Mouse (Mus musculus) kidney, adult 2 months (tissue): ENCODE data around the gene Nudcd3. TPM values are rescaled to one million over a fixed set of nuclear protein-coding genes. Genes with fewer than 3 reads are reported as not detected.

Experiments used
- DNase-seq: peaks from one replicate; pipeline ENCODE4 v3.0.0; 2021
- H3K27ac ChIP-seq: fragments of 200-500 bp; 2 replicates; pipeline ENCODE4 v1.5.1; 2012; ENCODE audit warnings: low read depth, low read length, control low read depth, inconsistent platforms; ENCODE audit not compliant: insufficient read depth
- H3K27me3 ChIP-seq: fragments of 200-500 bp; replicated peaks from 2 replicates; pipeline ENCODE4 v1.6.1; 2012; ENCODE audit warnings: mild to moderate bottlenecking, moderate library complexity, low read length, inconsistent platforms; ENCODE audit not compliant: control insufficient read depth, insufficient read depth
- H3K36me3 ChIP-seq: fragments of 200-500 bp; 2 replicates; pipeline ENCODE4 v1.6.1; 2012; ENCODE audit warnings: mild to moderate bottlenecking, moderate library complexity, low read length, inconsistent platforms; ENCODE audit not compliant: control insufficient read depth, insufficient read depth
- H3K4me1 ChIP-seq: fragments of 200-500 bp; 2 replicates; pipeline ENCODE4 v1.6.1; 2011; ENCODE audit warnings: low read length; ENCODE audit not compliant: control insufficient read depth, insufficient read depth
- H3K4me3 ChIP-seq: fragments of 200-500 bp; 2 replicates; pipeline ENCODE4 v1.5.1; 2011; ENCODE audit warnings: mild to moderate bottlenecking, low read depth, low read length, control low read depth; ENCODE audit not compliant: insufficient read depth
- CTCF ChIP-seq: fragments of 200-500 bp; conservative IDR thresholded peaks from 2 replicates; pipeline ENCODE4 v1.5.1; 2011; ENCODE audit warnings: low read depth, mild to moderate bottlenecking, control low read depth, low read length, moderate library complexity, mixed read lengths; ENCODE audit not compliant: insufficient read depth, insufficient read length
- POLR2A ChIP-seq: fragments of 200-500 bp; IDR thresholded peaks from one replicate; pipeline ENCODE4 v1.6.1; 2011; ENCODE audit warnings: low read depth, low read length, control low read depth
- WGBS: fragments of 180-500 bp; shearing (Covaris S2); methylation state at CpG from one replicate; pipeline ENCODE4 v1.1.7; 2018; 5-methylcytosine and 5-hydroxymethylcytosine counted together
- polyA plus RNA-seq: library from polyadenylated mRNA; depleted of rRNA; stranded (reverse); fragments of >200 nt; gene quantifications from 2 replicates; pipeline ENCODE4 v1.2.3, GENCODE M21; 2012; rRNA removed

Nudcd3 gene
- 39.6 and 40.8 TPM in 2 replicates for polyA plus RNA-seq

DNA sequence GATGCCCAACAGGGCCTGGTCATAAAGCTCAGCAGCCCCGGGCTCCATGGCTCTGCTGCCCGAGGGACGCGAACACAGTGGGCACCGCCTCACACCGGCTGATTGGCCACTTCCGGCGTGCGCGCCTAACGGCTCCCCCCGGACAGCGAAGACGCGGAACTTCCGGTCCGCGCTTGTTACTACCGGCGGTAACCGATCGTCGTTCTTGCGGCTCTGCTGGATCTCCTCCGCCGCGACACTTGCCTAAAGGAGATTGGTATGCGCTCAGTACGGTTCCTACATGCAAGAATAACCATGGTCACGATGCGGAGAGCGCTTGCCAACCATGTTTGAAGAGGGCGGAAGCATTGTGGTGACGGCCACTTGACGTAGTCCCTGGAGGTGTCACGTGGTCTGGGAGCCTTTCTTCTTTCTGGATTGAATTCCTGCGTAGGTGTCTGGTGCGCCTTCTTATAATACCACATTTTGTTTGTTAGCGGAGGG, at the start of gene Nudcd3:
Nudcd3 (minus strand) TSS at position 329 of the 483 bp plus-strand sequence.
- Histone ChIP-seq H3K4me3 (peak within 1 kb of the TSS; percentile 74), H3K36me3 (no peaks in the 10 kb centered on the region), H3K27me3 (no peaks in the 10 kb centered on the region), H3K27ac (peak within 1 kb of the TSS; percentile 96), H3K4me1 (peaks cover 10% of the 10 kb centered on the region)
- under 1% methylated on average over 39 of the region's 39 CpGs for whole genome bisulfite sequencing
- TF ChIP-seq POLR2A (peak; percentile 56), CTCF (no peak)
- peak; percentile 94 for DNase-seq

DNA sequence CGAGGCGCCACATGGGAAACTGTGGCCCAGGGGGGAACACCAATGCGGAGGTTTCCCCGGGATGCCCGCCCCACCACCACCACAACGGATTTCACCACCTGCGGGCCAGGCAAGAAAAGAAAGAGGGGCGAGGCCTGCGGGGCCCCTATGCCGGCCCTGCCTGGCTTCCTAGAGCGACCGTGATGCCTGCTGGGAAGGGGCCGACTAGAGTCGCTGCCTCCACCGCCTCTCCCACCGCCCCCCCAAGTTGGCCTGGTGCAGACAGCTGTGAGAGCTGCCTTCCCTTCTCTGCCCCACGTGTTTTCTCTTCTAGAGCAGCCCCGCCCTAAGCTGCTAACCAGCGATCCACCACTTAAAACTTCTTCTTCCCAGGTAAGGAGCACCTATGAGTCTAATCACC, 44.5 kb upstream of the Nudcd3 start:
- H3K4me3 ChIP-seq, result no peak overlapping the region
- no peaks in the 10 kb centered on the region for H3K36me3 ChIP-seq
- DNase-seq, result no peak
- TF ChIP-seq POLR2A, result no peak
- TF ChIP-seq CTCF, result no peak
- H3K27me3 ChIP-seq, result no peaks in the 10 kb centered on the region
- 62% methylated on average over 19 of the region's 19 CpGs for WGBS
- no peak overlapping the region for H3K27ac ChIP-seq
- no peaks in the 10 kb centered on the region for H3K4me1 ChIP-seq

DNA sequence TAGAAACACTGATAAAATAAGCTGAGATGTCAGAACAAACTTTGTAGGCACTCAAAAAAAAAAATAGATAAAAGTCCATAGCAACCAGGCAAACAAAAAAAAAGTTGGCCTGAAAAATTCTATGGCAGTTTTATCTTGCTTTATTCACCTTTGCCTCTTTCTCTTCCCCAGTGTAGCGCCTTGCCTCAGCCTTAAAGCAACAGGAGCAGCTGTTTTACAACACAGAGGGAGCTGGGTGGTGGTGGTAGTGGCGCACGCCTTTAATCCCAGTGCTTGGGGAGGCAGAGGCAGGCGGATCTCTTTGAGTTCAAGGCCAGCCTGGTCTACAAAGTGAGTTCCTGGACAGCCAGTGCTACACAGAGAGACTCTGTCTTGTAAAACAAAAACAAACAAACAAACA, 32.8 kb upstream of the Nudcd3 start:
- TF ChIP-seq CTCF, result no peak
- TF ChIP-seq POLR2A, result no peak
- Histone ChIP-seq H3K27ac (no peak overlapping the region), H3K4me1 (no peaks in the 10 kb centered on the region), H3K27me3 (no peaks in the 10 kb centered on the region), H3K36me3 (no peaks in the 10 kb centered on the region), H3K4me3 (no peak overlapping the region)
- no peak for DNase-seq
- 82% methylated on average over 4 of the region's 4 CpGs for WGBS

DNA sequence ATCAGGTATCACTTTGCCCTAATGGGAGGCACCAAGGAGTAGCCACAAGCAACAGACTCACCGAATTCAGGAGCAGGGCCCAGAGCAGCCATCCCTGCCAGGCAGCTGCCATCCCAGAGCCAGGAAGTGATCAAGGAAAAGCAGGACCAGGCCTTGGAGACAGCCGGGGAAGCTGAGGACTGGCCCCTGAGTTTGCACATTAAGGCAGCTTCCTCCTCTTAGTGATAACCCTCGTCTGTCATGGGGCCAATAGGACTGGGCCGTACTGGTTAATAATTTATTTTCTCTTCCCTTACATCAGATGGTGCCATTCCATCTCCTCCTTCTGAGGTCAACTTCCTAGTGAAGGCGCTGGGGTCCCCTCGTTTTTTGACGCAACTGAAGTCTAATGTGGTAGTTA, 29.8 kb upstream of the Nudcd3 start, which contains the start of gene Npc1l1:
Npc1l1 (minus strand) TSS at position 132 of the 400 bp plus-strand sequence.
- 65% methylated on average over 7 of the region's 7 CpGs for WGBS
- no peak for DNase-seq
- Histone ChIP-seq H3K4me3 (no peak within 1 kb of the TSS), H3K36me3 (no peaks in the 10 kb centered on the region), H3K4me1 (no peaks in the 10 kb centered on the region), H3K27ac (no peak within 1 kb of the TSS), H3K27me3 (no peaks in the 10 kb centered on the region)
- TF ChIP-seq CTCF, result no peak
- no peak for TF ChIP-seq POLR2A

DNA sequence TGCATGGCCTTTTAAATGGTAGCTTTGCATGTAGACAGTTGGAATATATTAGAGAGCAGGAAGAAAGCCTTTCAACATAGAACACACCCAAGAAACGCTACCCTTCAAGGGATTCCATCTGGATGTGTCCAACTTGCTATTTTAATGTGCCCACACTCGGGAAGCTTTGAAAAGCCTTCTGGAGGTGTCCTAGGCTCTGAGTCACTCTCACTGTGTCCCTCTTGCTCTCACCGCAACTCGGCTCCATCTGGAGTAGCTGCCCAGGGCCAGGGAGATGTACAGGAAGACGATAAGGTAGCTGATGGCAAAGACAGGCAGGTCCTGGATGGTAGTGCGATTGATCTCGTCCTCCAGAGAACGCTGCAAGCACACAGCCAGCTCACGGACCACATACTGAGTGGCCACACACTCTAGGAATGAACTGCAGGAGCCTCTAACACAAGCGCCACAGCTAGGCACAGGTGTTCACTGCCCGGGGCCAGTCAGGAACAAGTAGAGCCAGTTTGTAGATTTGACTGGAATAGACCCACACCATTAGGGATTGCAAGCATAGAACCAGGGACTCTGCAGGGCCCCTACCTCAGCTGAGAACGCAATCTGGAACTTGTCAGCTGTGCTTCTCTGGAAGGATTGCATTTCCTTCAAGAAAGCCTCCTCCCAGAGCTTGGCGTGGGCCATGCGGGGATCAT, 24.5 kb upstream of the Nudcd3 start:
- no peaks in the 10 kb centered on the region for H3K36me3 ChIP-seq
- H3K4me3 ChIP-seq, result no peak overlapping the region
- H3K27ac ChIP-seq, result no peak overlapping the region
- H3K27me3 ChIP-seq, result no peaks in the 10 kb centered on the region
- TF ChIP-seq POLR2A, result no peak
- no peak for TF ChIP-seq CTCF
- WGBS, result 73% methylated on average over 14 of the region's 14 CpGs
- DNase-seq, result peak; percentile 24
- no peaks in the 10 kb centered on the region for H3K4me1 ChIP-seq

DNA sequence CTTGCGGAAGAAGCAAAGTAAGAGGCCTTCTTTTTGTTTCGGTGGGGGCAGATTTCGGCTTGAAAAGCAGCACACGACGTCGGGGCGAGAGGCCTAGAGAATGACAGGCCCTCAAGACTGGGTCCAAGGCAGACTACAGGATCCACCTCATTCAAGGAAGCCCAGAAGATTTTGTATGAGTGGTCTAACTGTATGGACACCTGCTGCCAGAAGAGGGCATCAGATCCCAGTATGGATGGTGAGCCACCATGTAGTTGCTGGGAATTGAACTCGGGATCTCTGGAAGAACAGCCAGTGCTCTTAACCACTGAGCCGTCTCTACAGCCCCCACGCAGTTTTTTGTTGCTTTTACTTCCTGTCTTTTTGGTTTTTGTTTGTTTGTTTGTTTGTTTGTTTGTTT, 22.0 kb upstream of the Nudcd3 start:
- TF ChIP-seq CTCF, result no peak
- no peak for TF ChIP-seq POLR2A
- WGBS, result 95% methylated on average over 10 of the region's 10 CpGs
- Histone ChIP-seq H3K27me3 (no peaks in the 10 kb centered on the region), H3K36me3 (no peaks in the 10 kb centered on the region), H3K27ac (no peak overlapping the region), H3K4me1 (no peaks in the 10 kb centered on the region), H3K4me3 (no peak overlapping the region)
- no peak for DNase-seq

DNA sequence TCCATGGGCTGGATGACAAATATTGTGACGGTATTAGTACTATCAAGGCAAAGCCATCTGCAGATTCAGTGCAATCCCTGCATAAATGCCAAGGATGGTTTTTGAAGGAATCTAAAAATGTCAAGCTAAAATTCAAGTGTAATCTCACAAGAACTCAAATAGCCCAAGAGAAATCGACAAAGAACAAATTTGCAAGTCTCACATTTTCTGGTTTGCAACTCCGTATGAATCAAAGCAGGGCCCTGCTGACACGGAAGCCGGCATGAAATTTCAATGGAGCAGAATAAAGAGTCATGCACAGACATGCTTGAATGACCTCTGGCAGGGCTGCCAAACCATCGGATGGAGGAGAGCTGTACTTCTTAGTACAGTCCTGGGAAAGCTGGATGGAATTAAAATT, 19.8 kb upstream of the Nudcd3 start:
- Histone ChIP-seq H3K27me3 (no peaks in the 10 kb centered on the region), H3K4me3 (no peak overlapping the region), H3K36me3 (no peaks in the 10 kb centered on the region), H3K27ac (no peak overlapping the region), H3K4me1 (no peaks in the 10 kb centered on the region)
- peak; percentile 16 for DNase-seq
- TF ChIP-seq CTCF (no peak), POLR2A (no peak)
- WGBS, result 57% methylated on average over 6 of the region's 6 CpGs
